Mouse (Mus musculus) hindbrain, embryonic 13.5 days (tissue): ENCODE data around the gene Ankrd9. TPM values are rescaled to one million over a fixed set of nuclear protein-coding genes. Genes with fewer than 3 reads are reported as not detected.

Experiments used
- ATAC-seq: fragments of 200-750 bp; cut with Nextera tagmentation; 2 replicates; pipeline ENCODE4 v1.8.0; 2017; ENCODE audit warnings: moderate TSS enrichment; ENCODE audit not compliant: low FRiP score
- H3K27ac ChIP-seq: fragments of 300-500 bp; sonication (generic); 2 replicates; pipeline ENCODE4 v1.5.1; 2015; ENCODE audit warnings: inconsistent platforms, mild to moderate bottlenecking, moderate library complexity
- H3K27me3 ChIP-seq: fragments of 300-500 bp; sonication (generic); 2 replicates; pipeline ENCODE4 v1.6.1; 2015; ENCODE audit warnings: mild to moderate bottlenecking, inconsistent platforms
- H3K36me3 ChIP-seq: fragments of 300-500 bp; sonication (generic); 2 replicates; pipeline ENCODE4 v1.6.1; 2015; ENCODE audit warnings: mild to moderate bottlenecking, inconsistent platforms
- H3K4me1 ChIP-seq: fragments of 300-500 bp; sonication (generic); replicated peaks from 2 replicates; pipeline ENCODE4 v1.6.1; 2015; ENCODE audit warnings: inconsistent platforms
- H3K4me2 ChIP-seq: fragments of 300-500 bp; sonication (generic); 2 replicates; pipeline ENCODE4 v1.6.1; 2015; ENCODE audit warnings: inconsistent platforms, mild to moderate bottlenecking, moderate library complexity
- H3K4me3 ChIP-seq: fragments of 300-500 bp; sonication (generic); 2 replicates; pipeline ENCODE4 v1.5.1; 2015; ENCODE audit warnings: mild to moderate bottlenecking, inconsistent platforms
- H3K9ac ChIP-seq: fragments of 300-500 bp; sonication (generic); 2 replicates; pipeline ENCODE4 v1.6.1; 2015; ENCODE audit warnings: mild to moderate bottlenecking, inconsistent platforms
- H3K9me3 ChIP-seq: fragments of 300-500 bp; sonication (generic); 2 replicates; pipeline ENCODE4 v1.6.1; 2016; ENCODE audit warnings: inconsistent platforms
- WGBS: fragments of 180-500 bp; shearing (Covaris S2); methylation state at CpG from one replicate; pipeline ENCODE4 v1.1.7; 2015; 5-methylcytosine and 5-hydroxymethylcytosine counted together
- polyA plus RNA-seq: library from polyadenylated mRNA; unstranded; fragments of >200 nt; fragmentation: Nextera tagmentation; extraction: Ambion mirVana; gene quantifications from 2 replicates; pipeline ENCODE4 v1.2.1, GENCODE M21; 2015

The Ankrd9 gene
- polyA plus RNA-seq, 1 experiment from 2014 or later: 6.8 TPM

GRCm38 (mm10) chr12:110985141-110985540 is 6.3 kb upstream of the Ankrd9 start:
- no peaks in the 10 kb centered on the region for H3K4me1 ChIP-seq
- no peaks in the 10 kb centered on the region for H3K9me3 ChIP-seq
- no peak for ATAC-seq
- 0 out of 2 replicates have a peak, but pooled peaks cover 1% of the 10 kb centered on the region for H3K27me3 ChIP-seq
- no peak overlapping the region for H3K27ac ChIP-seq
- no peaks in the 10 kb centered on the region for H3K36me3 ChIP-seq
- H3K4me3 ChIP-seq: no peak overlapping the region
- no peak overlapping the region for H3K4me2 ChIP-seq
- no peak overlapping the region for H3K9ac ChIP-seq
- 84% methylated on average over 9 of the region's 9 CpGs for WGBS

- WGBS: 75% methylated on average over 4 of the region's 4 CpGs
- no peaks in the 10 kb centered on the region for H3K4me1 ChIP-seq
Measured at GRCm38 (mm10) chr12:110984598-110984997, 5.8 kb upstream of the Ankrd9 start.

GRCm38 (mm10) chr12:110983714-110984113 is 4.9 kb upstream of the Ankrd9 start:
- ATAC-seq: no peak
- 83% methylated on average over 8 of the region's 8 CpGs for WGBS

More at GRCm38 (mm10) chr12:110984598-110984997, 5.8 kb upstream of the Ankrd9 start:
- Histone ChIP-seq H3K27me3 (0 out of 2 replicates have a peak, but pooled peaks cover 6% of the 10 kb centered on the region), H3K27ac (no peak overlapping the region), H3K36me3 (no peaks in the 10 kb centered on the region), H3K9me3 (no peaks in the 10 kb centered on the region), H3K4me2 (no peak overlapping the region), H3K9ac (no peak overlapping the region), H3K4me3 (no peak overlapping the region)
- ATAC-seq: no peak

GRCm38 (mm10) chr12:110983083-110983482 is 4.2 kb upstream of the Ankrd9 start:
- ATAC-seq: no peak
- WGBS: 85% methylated on average over 8 of the region's 8 CpGs

More at GRCm38 (mm10) chr12:110983714-110984113, 4.9 kb upstream of the Ankrd9 start:
- Histone ChIP-seq H3K4me1 (peaks cover 7% of the 10 kb centered on the region), H3K4me3 (no peak overlapping the region), H3K9me3 (no peaks in the 10 kb centered on the region), H3K27me3 (0 out of 2 replicates have a peak, but pooled peaks cover 6% of the 10 kb centered on the region), H3K4me2 (no peak overlapping the region), H3K36me3 (no peaks in the 10 kb centered on the region), H3K9ac (no peak overlapping the region), H3K27ac (no peak overlapping the region)

GRCm38 (mm10) chr12:110981736-110982135 is 2.9 kb upstream of the Ankrd9 start:
- H3K9me3 ChIP-seq: no peaks in the 10 kb centered on the region
- peaks cover 11% of the 10 kb centered on the region; the same call in 1 of the 2 replicates for H3K27me3 ChIP-seq
- H3K27ac ChIP-seq: no peak overlapping the region
- H3K4me2 ChIP-seq: no peak overlapping the region
- peaks cover 18% of the 10 kb centered on the region for H3K4me1 ChIP-seq
- no peak for ATAC-seq
- peaks cover 6% of the 10 kb centered on the region for H3K36me3 ChIP-seq
- WGBS: 86% methylated on average over 3 of the region's 3 CpGs
- no peak overlapping the region for H3K9ac ChIP-seq
- no peak overlapping the region for H3K4me3 ChIP-seq

More at GRCm38 (mm10) chr12:110983083-110983482, 4.2 kb upstream of the Ankrd9 start:
- Histone ChIP-seq H3K4me3 (no peak overlapping the region), H3K36me3 (no peaks in the 10 kb centered on the region), H3K9ac (no peak overlapping the region), H3K27me3 (0 out of 2 replicates have a peak, but pooled peaks cover 6% of the 10 kb centered on the region), H3K9me3 (no peaks in the 10 kb centered on the region), H3K4me1 (peaks cover 11% of the 10 kb centered on the region), H3K27ac (no peak overlapping the region), H3K4me2 (no peak overlapping the region)

- no peak overlapping the region for H3K27ac ChIP-seq
- no peak for ATAC-seq
- peaks cover 11% of the 10 kb centered on the region; the same call in 1 of the 2 replicates for H3K27me3 ChIP-seq
- H3K4me3 ChIP-seq: no peak overlapping the region
- 88% methylated on average over 3 of the region's 3 CpGs for WGBS
- peaks cover 18% of the 10 kb centered on the region for H3K4me1 ChIP-seq
- H3K36me3 ChIP-seq: peaks cover 26% of the 10 kb centered on the region
- no peak overlapping the region for H3K4me2 ChIP-seq
- H3K9me3 ChIP-seq: no peaks in the 10 kb centered on the region
- peak overlapping the region; percentile 87; the same call in 1 of the 2 replicates for H3K9ac ChIP-seq
Measured at GRCm38 (mm10) chr12:110979808-110980207, 968 bp upstream of the Ankrd9 start.

GRCm38 (mm10) chr12:110977896-110978606 is 789 bp downstream of the Ankrd9 start:
- Histone ChIP-seq H3K4me3 (peak overlapping the region; percentile 85), H3K4me1 (peaks cover 18% of the 10 kb centered on the region), H3K27ac (peak overlapping the region; percentile 69; the same call in 1 of the 2 replicates), H3K9ac (peak overlapping the region; percentile 87), H3K36me3 (peaks cover 42% of the 10 kb centered on the region), H3K4me2 (peak overlapping the region; percentile 97), H3K27me3 (peaks cover 11% of the 10 kb centered on the region; the same call in 1 of the 2 replicates), H3K9me3 (no peaks in the 10 kb centered on the region)
- ATAC-seq: no peak
- WGBS: 44% methylated on average over 14 of the region's 14 CpGs

- H3K4me2 ChIP-seq: no peak overlapping the region
Measured at GRCm38 (mm10) chr12:110977345-110977733, 1.5 kb downstream of the Ankrd9 start.

GRCm38 (mm10) chr12:110976589-110977344 is 2.1 kb downstream of the Ankrd9 start:
- Histone ChIP-seq H3K9ac (no peak overlapping the region), H3K27ac (no peak overlapping the region), H3K4me3 (no peak overlapping the region), H3K4me2 (no peak overlapping the region), H3K9me3 (no peaks in the 10 kb centered on the region), H3K27me3 (peaks cover 11% of the 10 kb centered on the region; the same call in 1 of the 2 replicates), H3K36me3 (peaks cover 50% of the 10 kb centered on the region), H3K4me1 (peaks cover 18% of the 10 kb centered on the region)
- no peak for ATAC-seq
- WGBS: 89% methylated on average over 60 of the region's 60 CpGs

More at GRCm38 (mm10) chr12:110977345-110977733, 1.5 kb downstream of the Ankrd9 start:
- H3K36me3 ChIP-seq: peaks cover 48% of the 10 kb centered on the region
- no peak overlapping the region for H3K27ac ChIP-seq
- H3K27me3 ChIP-seq: peaks cover 11% of the 10 kb centered on the region; the same call in 1 of the 2 replicates
- 96% methylated on average over 18 of the region's 18 CpGs for WGBS
- H3K9ac ChIP-seq: no peak overlapping the region
- no peaks in the 10 kb centered on the region for H3K9me3 ChIP-seq
- H3K4me3 ChIP-seq: no peak overlapping the region
- peaks cover 18% of the 10 kb centered on the region for H3K4me1 ChIP-seq
- no peak for ATAC-seq

GRCm38 (mm10) chr12:110975838-110976468 is 2.9 kb downstream of the Ankrd9 start:
- ATAC-seq: no peak
- H3K4me3 ChIP-seq: no peak overlapping the region
- H3K4me1 ChIP-seq: peaks cover 18% of the 10 kb centered on the region

GRCm38 (mm10) chr12:110975385-110975784 is 3.5 kb downstream of the Ankrd9 start:
- H3K27ac ChIP-seq: no peak overlapping the region
- H3K27me3 ChIP-seq: peaks cover 11% of the 10 kb centered on the region; the same call in 1 of the 2 replicates
- no peak overlapping the region for H3K4me2 ChIP-seq
- no peak for ATAC-seq
- H3K4me1 ChIP-seq: peaks cover 18% of the 10 kb centered on the region
- H3K4me3 ChIP-seq: no peak overlapping the region
- 93% methylated on average over 5 of the region's 5 CpGs for WGBS
- H3K36me3 ChIP-seq: peaks cover 59% of the 10 kb centered on the region
- no peak overlapping the region for H3K9ac ChIP-seq
- no peaks in the 10 kb centered on the region for H3K9me3 ChIP-seq

More at GRCm38 (mm10) chr12:110975838-110976468, 2.9 kb downstream of the Ankrd9 start:
- Histone ChIP-seq H3K36me3 (peaks cover 53% of the 10 kb centered on the region), H3K9me3 (no peaks in the 10 kb centered on the region), H3K27ac (no peak overlapping the region), H3K9ac (0 out of 2 replicates have a peak overlapping the region, but pooled peaks have one; percentile 24), H3K4me2 (no peak overlapping the region), H3K27me3 (peaks cover 11% of the 10 kb centered on the region; the same call in 1 of the 2 replicates)
- WGBS: 89% methylated on average over 4 of the region's 4 CpGs

GRCm38 (mm10) chr12:110974726-110975125 is 4.1 kb downstream of the Ankrd9 start:
- peaks cover 66% of the 10 kb centered on the region for H3K36me3 ChIP-seq
- no peak overlapping the region for H3K4me2 ChIP-seq
- H3K9me3 ChIP-seq: no peaks in the 10 kb centered on the region
- H3K9ac ChIP-seq: no peak overlapping the region
- no peak for ATAC-seq
- H3K4me3 ChIP-seq: no peak overlapping the region
- WGBS: 89% methylated on average over 6 of the region's 6 CpGs
- H3K4me1 ChIP-seq: peaks cover 18% of the 10 kb centered on the region
- H3K27me3 ChIP-seq: peaks cover 5% of the 10 kb centered on the region; the same call in 1 of the 2 replicates
- H3K27ac ChIP-seq: no peak overlapping the region
